Mouse (Mus musculus): Measurements from ENCODE around the gene Popdc2.
A peak's percentile ranks its signal among the peaks of the same experiment; 100 is the strongest.

Gene Popdc2

DNA sequence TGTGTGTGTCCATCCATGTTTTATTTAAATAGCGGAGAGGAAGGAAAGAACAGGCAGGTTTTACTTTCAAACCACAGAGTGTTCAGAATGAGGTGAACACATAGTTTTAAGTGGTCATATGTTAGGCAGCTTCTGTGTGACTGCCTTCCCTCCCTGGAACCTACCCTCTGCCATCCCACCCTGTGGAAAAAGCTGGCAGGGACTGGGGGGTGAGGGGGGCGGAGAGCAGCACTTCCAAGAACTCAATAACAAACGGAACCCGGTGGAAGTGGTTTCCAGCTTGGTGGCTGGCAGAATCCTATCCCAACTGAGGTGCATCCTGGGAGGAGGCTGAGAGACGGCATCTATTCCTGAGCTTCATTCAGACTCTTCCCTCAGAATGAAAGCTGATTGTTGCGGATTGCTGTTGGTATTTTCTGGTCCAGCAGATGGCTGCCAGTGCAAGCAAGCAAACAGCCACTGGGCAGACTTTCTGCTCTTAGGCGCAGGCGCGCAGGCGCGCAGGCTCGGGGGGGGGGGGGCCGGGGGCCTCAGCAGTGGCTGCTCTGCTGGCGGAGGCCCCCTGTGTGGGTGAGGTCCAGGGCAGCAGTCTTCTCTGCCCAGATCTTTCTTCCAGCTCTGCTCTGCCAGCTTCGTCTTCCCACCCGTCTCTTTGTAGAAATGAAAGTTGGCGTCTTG is 14.3 kb downstream of the Popdc2 start:
- DNase-seq (ENCODE audit: low spot score) = no peak

DNA sequence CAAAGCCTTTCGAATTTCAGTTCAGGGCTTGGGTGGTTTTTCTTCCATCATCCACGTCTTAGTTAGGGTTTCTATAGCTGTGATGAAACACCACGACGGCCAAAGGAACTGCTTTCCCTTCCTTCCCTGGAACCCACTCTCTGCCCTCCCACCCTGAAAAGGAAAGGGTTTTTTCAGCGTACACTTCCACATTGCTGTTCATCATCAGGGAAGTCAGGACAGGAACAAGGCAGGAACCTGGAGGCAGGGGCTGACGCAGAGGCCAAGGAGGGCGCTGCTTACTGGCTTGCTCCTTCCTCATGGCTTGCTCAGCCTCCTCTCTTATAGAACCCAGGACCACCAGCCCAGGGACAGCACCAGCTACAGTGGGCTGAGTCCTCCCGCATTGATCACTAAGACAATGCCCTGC is 14.8 kb downstream of the Popdc2 start:
- no peak for DNase-seq (ENCODE audit: low spot score)

GRCm38 (mm10) chr16:38377546-38377945 is 15.5 kb downstream of the Popdc2 start:
- DNase-seq (ENCODE audit: low spot score) = no peak

GRCm38 (mm10) chr16:38378591-38378990 is 16.6 kb downstream of the Popdc2 start:
- DNase-seq (ENCODE audit: low spot score) = no peak

DNA sequence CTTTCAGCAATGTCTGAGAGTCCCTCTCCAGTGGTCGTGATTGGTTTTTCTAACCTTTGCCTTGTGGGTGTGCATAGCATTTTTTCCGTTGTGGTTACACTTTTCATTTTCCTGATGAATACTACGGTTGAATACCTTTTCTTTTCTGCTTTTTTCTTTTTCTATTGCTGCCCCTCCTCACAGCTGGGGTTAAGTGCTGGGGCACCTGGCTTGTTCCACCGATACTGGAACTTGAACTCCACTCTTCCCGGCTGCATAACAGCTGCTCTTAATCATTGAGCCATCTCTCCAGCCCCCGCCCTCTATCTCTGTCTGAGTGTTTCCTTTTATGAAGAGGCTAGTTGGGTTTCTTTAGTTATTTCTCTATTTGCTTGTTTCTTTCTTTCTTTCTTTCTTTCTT is 17.1 kb downstream of the Popdc2 start:
- DNase-seq (ENCODE audit: low spot score) = no peak

GRCm38 (mm10) chr16:38379493-38379892 is 17.5 kb downstream of the Popdc2 start:
- no peak for DNase-seq (ENCODE audit: low spot score)

- no peak for DNase-seq (ENCODE audit: low spot score)
Measured at GRCm38 (mm10) chr16:38379926-38380325, 17.9 kb downstream of the Popdc2 start.

- DNase-seq (ENCODE audit: low spot score) = no peak
Measured at GRCm38 (mm10) chr16:38383683-38384082, 21.7 kb downstream of the Popdc2 start.

- DNase-seq (ENCODE audit: low spot score) = no peak
Measured at GRCm38 (mm10) chr16:38385184-38385634, 23.2 kb downstream of the Popdc2 start.

- DNase-seq (ENCODE audit: low spot score) = no peak
Measured at GRCm38 (mm10) chr16:38385700-38386099, 23.7 kb downstream of the Popdc2 start.

GRCm38 (mm10) chr16:38387389-38387788 is 25.4 kb downstream of the Popdc2 start:
- DNase-seq (ENCODE audit: low spot score) = no peak

DNA sequence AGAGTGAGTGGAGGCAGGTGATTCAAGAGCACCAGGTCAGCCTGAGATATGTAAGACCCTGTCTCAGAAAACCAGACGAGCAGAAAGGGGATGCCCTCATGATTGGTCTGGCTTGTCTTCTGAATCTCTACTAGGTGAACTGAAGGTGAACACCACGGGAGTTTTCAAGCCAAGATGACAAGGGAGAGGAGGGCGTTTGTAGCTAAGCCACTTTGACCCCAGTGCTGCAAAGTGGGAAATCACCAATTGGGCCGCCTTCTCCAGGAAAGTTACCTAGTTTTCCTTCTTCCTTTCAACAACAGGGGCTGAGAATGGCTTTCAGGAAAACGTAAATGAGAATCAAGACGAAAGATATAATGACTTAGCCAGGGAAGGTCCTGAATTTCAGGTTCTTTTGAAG is 26.7 kb downstream of the Popdc2 start:
- no peak for DNase-seq (ENCODE audit: low spot score)

- no peak for DNase-seq (ENCODE audit: low spot score)
Measured at GRCm38 (mm10) chr16:38389284-38389893, 27.4 kb downstream of the Popdc2 start.

DNA sequence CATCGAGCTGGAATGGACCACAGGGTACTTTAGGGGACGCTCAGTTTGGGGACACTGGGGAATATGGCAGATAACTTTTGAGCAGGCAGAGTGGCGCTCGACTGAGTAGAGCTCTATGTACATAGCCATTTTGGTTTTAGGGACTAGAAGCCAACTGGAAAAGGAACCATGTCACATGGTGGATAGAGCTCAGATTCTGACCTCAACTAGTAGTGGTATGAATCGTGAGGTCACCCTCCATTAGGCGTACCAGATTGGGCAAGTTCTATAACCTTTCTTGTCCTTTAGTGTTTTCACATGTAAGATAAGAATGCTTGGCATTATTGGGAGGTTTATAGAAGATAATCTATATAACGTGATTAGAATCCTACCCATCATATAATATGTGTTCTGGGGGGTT is 28.3 kb downstream of the Popdc2 start:
- no peak for DNase-seq (ENCODE audit: low spot score)

GRCm38 (mm10) chr16:38392126-38392894 is 30.3 kb downstream of the Popdc2 start:
- DNase-seq (ENCODE audit: low spot score) = no peak

- DNase-seq (ENCODE audit: low spot score) = no peak
Measured at GRCm38 (mm10) chr16:38394191-38394618, 32.2 kb downstream of the Popdc2 start.

DNA sequence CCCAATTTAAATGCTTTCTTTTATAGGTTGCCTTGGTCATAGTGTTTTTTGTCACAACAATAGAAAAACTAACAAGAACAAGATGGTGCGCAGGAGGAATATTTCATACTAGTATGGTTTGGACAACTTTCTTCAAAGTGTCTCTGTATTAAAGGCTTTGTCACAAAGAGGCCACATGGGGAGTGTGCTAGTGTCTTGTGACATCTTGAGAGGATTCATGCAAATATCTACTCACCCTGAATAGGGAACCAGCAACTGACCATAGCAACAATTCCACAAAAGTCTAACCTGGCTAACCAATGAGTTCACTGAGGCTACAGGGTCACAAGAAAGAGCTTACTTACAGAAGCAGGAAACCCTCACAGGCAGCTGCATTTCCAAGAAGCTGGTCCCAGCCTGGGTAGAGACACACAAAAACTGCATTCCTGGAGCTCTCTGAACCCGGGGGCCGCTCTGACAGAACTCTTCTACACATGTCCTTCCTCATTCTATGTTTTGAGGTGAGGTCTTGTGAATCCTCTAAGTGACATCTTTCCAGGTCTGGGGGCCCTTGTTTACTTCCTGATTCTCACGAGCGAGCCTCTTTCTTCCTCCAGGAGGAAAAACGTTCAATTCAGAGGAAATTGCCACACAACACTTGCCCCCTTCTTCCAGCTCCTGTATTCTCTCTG is 33.2 kb downstream of the Popdc2 start:
- no peak for DNase-seq (ENCODE audit: low spot score)

- peak; percentile 41 for DNase-seq (ENCODE audit: low spot score)
Measured at GRCm38 (mm10) chr16:38396155-38396554, 34.1 kb downstream of the Popdc2 start.

GRCm38 (mm10) chr16:38398266-38398665 is 36.3 kb downstream of the Popdc2 start:
- no peak for DNase-seq (ENCODE audit: low spot score)

- no peak for DNase-seq (ENCODE audit: low spot score)
Measured at GRCm38 (mm10) chr16:38399076-38399475, 37.1 kb downstream of the Popdc2 start.

- DNase-seq (ENCODE audit: low spot score) = peak; percentile 19
Measured at GRCm38 (mm10) chr16:38399531-38400231, 37.7 kb downstream of the Popdc2 start.
